Mouse (Mus musculus): ENCODE measurements at regions not wholly inside any gene's neighbourhood (a gene's known extent, or its start where the extent isn't known, plus 50 kb on each side); places are given as distances from the start of the nearest gene placed in this dataset.
A peak's percentile ranks its signal among the peaks of the same experiment; 100 is the strongest.

DNA sequence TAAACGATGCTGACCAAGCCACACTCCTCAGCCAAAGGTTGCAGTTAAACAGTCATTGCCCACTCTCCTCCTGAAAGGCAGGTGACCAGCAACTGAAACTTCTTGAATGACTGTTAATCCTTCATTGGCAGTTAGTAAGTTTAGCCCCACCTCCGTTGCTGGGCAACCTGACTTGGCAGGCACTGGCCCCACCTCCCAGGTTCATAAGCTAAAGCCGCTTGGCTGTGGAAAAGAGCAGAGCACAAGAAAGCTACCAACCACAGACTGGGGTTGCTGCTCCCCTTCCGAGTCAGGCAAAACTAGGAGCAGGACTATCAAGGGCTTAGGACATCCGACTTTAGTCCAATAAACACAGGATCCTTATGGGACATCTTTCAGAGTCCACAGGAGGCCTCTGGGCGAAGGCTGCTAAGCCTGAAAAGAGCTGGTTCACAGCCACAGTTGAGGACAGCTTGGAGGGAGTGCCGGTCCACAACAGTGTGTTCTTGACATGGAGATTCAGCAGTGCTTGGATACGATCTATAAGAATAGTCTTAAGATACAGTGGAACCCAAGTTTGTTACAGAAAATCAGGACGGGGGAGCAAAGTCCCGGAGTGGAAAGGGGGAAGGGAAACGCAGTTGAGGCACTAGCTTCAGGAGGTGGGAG lies 67.7 kb upstream of the Kcnma1 start:
- DNase-seq, result peak; percentile 84

DNA sequence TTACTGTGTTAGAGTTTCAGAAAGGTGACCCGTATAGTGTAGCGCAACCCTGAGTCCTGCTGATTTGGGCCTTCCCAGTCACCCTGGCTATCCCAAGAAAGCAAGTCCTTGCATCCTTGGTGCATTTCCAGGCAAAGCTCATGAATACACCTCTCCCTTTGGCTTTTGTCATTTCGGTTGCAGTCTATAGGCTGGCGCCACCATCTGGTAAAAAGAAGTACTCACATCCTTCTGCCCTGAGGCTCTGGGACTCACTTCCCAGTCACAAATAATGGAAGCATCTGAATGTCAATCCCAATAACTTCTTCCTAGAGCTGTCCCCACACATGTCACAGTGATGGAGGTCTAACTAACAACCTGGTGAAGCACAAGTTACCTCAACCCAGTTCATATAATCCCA lies 54.4 kb upstream of the Kcnma1 start:
- DNase-seq, result no peak

DNA sequence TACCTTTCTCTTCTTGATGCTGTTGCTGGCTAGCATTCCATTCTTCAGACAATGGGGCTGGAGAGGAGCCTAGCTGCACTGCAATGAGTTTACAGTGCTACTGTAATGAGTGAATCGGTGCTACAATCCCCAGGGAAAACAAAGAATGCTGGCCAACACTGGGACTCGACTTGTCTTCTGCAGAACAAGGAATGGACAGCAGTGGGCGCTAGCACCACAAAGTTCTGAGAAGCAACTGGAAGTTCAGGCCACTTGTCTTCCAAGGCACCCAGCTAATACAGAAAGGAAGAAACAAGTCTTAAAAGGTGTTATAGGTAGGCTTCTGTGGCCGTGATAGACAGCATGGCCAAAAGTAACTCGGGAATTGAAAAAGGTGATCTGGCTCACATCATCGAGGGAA lies 53.4 kb upstream of the Kcnma1 start:
- DNase-seq, result peak; percentile 77

DNA sequence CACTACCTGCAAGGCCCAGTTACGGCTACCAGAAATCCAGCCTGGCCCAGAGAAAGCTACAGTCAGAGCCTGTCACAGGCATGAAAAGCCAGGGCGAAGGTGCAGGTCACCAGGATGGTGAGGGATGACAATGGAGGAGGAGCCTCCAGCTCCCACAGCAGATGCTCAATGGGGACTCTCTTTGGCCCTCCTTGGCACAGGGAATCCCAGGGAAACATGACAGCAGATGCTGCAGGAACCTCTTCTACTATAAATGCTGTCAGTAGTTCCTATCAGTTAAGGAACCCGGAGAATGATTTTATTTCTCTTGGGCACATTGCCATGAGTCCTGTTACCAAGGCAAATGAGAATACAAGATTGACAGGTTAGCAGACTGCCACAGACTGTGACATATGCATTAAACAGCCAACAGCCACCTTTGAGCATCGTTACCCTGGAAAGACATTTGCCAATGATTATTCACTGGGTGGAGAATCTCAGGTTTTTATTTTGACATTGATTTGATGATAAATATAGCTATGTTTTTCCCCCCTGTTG lies 51.0 kb upstream of the Kcnma1 start:
- no peak for DNase-seq

Data from kidney, postnatal 14 days (tissue).